Mouse (Mus musculus) lung, postnatal 36 days (tissue): ENCODE data around the gene Agbl2.

Source experiments
- DNase-seq: peaks from one replicate; pipeline ENCODE4 v3.0.0; 2022; ENCODE audit warnings: mixed read lengths

The Agbl2 gene

DNA sequence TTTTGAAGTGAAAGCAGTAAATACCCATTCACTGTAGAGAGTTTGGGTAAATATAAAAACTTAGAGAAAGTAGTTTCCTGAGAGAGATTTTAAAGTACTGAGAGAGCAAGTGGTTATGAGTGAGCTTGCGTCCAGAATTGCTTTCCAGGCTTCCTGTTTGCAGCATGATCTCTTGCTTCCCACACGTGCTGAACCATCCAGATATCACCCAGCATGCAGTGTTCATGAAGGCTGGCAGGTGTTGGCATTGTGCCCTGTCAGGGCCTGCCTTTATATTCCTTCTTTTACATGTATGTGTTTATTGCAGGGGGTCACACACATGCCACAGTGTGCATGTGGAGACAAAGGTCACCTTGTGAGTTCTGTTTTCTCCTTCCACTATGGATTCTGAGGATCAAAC, 92.7 kb downstream of the Agbl2 start:
- DNase-seq, result no peak

DNA sequence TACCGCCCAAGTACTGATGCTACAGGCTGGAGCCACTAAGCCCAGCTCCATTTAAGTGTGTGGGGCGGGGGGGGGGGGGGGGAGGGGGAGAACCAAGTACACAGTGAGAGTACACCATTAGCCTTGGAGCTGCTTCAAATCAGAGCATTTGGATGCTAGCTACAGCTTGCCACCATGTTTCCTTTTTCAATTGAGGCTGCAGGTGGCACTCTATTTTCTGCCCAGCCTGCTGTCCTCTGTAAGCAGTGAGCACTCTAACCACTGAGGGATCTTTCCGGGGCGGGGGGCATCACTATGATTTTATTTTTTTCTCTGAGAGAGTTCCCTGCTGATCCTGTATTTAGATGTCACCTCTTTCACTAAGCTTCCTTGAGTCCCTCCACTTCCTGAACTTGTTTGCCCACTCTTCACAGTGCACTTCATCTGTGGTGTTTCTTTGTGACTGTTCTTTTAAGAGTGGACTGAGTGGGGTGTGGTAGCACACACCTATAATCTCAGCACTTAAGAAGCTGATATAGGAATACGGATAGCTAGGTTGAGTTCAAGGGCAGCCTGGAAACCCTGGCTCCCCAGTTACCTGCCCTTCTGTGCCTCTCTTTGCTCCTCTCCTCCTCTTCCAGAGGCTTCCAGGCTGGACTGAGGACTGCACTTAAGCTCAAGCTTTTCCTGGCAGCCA, 95.2 kb downstream of the Agbl2 start:
- no peak for DNase-seq

DNA sequence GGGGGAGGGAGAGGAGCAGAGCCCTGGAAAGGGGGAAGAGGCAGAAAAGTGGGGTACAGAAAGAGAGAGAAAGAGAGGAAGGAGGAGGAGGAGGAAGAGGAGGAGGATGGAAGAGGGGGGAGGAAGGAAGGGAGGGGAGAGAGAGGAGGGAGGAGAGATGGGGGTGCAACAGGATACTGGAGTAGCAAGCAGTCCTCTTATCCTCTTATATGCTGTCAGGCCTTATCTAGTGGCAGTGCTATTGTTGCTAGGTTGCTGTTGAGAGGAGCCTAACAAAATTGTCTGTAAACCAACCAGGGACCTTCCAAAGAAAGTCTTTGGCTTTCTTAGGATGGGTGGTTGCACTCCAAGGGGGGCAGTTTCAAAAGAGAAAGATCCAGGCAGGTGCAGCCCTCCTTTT, 96.9 kb downstream of the Agbl2 start:
- no peak for DNase-seq

DNA sequence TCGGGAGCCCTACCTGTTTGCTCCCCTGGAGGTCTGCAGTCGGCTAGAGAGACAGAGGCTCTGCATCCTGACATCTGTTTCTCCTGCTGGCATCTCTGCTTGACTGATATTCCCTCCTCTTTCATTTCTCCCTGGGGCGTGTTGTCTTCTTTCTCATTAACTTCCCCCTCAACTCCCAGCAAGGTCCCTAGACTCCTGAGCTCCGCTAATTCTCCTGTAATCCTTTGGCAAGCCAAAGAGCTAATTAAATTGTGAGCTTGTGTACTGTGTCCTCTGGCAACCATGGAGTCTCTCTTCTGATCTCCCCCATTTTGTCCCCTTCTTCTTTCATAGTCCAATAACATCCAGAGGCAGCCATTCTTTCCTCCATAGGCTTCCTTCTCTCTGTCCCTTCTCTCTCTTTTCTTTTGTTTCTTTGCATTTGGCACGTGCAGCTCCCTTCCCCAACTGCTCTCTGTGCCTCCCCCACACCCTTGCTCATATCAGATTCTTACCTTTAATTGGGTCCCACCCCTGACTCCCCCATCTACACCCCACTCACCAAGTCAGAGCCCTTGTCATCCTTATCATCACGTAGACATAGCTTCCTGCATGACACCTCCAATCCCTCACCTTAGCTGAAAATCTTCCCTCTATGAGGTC, 97.7 kb downstream of the Agbl2 start:
- no peak for DNase-seq

DNA sequence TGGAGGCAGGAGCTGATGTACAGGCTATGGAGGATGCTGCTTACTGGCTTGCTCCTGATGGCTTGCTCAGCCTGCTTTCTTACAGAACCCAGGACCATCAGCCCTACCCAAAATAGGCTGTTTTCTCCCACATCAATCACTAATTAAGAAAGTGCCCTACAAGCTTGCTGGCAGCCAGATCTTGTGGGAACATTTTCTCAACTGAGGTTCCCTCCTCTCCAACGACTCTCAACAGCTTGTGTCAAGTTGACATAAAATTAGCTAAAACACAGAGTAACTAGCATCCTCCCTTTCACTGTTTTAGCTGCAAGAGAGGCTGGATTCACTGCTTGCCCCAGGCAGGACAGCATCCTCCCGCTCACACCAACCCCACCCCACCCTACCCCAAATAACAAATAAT, 99.3 kb downstream of the Agbl2 start:
- DNase-seq, result no peak
